Mouse (Mus musculus) adrenal gland, postnatal 10 days (tissue): ENCODE measurements around the gene Il2rb. TPM values are rescaled to one million over a fixed set of nuclear protein-coding genes. Genes with fewer than 3 reads are reported as not detected.

Experiments used
- DNase-seq: peaks from one replicate; pipeline ENCODE4 v3.0.0; 2021; ENCODE audit warnings: mixed read lengths
- total RNA-seq, 2 experiments: library from RNA; stranded (reverse); gene quantifications; 2 replicates each; pipeline ENCODE4 v1.2.3; 2021

The Il2rb gene
- total RNA-seq, 2 experiments from 2014 or later = 1.9 TPM

DNA sequence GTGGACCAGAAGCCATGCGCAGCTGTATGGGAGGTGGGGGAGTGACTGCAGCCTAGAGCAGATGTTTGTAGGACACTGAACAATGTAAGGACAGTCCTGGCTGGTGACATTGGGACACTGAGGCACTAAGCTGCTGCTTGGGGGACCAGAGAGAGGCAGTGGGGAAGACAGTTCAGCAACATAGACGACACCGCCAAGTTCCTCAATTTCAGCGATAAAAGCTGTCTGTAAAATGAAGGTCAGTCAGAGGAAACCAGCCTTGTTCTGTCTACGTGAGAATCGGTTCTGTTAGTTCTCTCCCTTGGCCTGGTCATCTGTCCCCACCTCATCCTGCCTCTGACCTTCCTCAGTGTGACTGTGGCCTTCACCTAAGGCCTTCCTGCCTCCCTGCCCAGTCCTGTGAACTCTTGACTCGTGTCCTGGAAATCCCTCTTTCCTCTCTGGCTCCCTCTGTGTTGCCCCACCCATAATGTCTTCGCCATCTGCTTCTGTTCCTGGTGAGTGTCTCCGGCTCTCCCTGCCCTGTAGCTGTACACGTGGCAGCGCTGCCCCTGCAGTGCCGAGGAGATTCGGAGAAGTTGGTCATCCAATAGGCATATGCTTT is 25.1 kb upstream of the Il2rb start:
- DNase-seq = peak; percentile 56

DNA sequence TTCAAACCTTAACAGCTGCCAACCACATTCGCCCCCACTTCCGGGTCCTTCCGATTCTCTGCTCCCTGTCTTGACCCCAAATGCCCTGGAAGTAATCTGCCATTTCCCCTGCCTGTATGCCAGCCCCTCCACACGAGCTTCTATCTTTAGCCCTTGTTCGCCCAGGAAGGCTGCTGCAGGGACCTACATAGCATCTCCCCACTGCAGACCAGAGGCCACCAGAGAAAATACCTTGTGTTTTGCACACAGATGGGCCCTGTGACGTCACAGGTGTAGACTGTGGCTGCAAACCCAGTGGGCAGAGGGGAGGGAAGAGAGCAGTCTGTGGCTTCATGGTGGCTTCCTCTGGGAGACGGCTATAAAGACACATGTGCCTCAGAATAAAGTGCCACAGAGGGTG is 23.1 kb upstream of the Il2rb start:
- no peak for DNase-seq

DNA sequence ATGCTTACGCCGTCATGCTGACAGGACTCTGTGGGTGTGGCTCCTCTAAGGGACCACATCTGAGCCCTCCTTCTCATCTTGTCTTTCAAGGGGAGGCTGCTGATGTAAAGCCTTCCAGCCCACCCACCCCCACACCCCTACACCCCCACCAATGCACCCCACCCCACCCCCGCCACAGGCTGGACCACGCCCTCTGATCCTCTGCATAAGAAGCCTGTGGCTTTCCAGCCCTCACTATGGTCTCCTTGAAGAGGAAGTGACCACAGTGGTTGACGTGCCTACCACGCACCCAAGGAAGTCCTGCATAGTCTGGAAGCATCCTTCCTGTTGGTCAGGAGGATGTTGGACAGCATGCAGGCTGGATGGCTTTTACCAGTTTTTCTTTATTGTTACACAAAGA is 20.7 kb upstream of the Il2rb start:
- no peak for DNase-seq

DNA sequence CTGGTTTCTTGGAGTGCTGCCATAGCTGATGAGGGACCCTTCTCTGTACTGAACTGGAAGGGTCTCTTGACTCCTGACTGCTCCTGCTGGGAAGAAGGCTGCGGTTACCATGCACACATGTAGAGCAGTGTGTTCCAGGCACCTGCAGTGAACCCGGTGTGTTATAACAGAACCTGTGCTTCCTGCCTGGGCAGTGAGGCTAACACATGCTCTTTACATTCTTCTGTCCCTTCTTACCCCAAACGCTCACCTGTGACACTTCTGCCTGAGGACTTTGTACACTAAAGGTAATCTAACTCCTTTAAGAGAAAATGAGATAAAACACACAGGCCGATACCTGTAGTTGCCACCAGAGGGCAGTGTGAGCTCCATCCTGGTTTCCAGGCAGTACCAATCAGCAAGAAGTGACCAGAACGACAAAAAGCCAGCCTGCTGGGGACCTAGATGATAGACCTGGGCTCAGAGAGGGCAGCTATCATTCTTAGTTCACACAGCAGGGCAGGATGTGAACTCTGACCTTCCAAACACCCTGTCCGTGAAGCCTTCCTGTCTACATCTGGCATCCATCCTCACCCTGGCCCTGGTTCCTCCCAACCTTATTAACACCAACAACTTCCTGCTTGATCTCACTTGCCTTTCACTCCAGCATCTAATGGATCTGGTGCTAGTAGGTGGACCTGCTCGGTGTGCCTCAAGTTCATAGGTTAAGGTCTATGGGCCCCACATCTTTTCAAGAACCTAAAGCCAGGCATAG is 19.5 kb upstream of the Il2rb start:
- DNase-seq = peak; percentile 88

DNA sequence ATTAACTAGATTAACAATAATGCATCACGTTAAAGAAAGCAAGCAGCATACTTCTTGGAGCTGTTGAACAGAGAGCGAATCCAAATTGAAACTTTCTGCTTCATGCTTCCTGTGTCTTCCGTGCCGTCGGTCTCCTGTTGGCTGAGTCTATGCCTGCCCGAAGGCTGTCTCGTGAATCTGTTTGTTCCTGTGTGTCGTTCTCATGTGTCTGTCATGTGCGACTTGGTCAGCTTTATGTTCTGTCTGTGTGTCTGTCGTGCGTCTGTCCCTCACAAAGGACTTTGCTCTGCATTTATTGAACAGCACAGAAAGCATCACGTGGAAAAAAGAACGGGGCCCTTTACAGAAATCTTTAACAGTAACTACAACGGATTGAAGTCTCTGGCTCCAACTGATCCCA is 17.9 kb upstream of the Il2rb start:
- DNase-seq = no peak

DNA sequence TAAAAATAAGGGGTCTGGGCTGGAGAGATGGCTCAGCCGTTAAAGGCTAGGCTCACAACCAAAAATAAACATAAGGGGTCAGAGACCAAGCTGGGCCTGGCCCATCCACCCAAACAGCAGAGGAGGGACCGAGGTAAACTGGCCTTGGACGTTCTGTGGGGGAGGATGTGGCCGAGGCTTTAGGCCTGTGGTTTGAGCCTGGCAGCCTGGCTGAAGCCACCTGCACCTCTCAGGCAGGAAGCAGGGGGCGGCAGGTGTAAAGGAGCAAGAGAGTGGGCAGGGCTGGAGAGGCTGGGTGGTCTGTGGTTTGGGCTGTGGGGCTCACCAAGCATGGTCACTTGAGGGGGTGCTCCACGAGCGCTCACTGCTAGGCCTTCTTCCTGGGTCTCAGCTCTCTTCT is 16.9 kb upstream of the Il2rb start:
- no peak for DNase-seq

DNA sequence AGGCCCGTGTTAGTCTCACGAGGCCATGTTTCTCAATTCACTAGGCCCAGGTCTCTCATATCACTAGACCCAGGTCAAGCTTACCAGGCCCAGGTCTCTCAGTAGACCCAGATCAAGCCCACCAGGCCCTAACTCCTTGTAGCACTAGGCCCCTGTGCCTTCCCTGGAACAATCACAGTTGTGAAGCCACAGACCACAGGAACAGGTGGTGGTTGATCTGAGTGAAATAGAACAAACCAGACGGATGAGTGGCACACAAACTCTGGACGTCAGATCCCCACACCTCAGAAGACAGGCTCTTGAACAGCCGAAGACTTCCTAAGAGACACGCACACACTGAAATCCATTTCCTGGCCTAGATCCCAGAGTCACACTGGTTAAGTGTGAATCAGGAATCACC is 15.7 kb upstream of the Il2rb start:
- no peak for DNase-seq

DNA sequence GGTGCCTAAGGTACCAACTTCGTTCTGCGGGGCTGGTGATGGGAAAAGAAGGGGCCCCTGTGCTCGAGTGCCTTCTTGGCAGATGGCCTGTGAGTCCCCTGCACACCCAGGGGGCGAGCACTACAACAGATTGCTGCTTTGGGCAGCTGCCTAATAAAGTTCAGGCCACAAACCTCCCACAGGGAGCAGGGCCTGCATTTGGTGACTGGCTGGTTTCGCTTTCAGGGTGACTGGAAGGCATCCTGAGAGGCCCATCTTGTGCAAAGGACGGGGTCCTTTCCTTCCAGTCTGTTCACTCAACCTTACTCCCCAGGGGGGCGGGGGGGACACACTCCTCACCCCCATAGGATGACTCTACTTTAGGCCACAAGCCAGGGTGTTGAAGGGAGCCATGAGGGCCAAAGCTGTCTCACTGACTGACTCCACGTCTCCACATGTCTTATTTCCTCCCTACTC is 15.1 kb upstream of the Il2rb start:
- DNase-seq = no peak

DNA sequence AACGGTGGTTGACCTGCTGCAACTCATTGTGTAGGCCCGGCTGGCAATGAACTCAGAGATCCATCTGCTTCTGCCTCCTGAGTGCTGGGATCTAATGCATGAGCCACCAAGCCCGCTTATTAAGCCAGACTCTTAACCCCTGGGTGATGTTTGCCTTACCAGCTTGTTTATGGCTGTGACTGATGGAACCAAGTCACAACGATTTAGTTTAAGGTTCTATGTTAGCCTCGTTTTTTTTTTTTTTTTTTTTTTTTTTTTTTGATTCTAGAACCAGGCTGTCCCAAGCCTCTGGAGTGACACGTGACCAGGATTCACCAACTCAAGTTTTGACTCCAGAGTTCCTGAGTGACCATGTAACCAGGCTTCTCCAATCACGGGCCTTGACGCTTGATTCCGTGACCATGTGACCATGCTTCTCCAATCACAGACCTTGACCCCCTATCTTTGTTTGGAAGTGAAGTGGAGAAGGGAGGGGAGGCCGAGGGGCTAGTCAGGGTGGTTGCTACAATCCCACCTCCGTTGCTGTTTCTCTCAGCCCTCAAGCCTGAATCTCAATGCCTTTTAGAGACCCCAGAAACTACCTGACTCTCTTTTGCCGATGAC is 14.3 kb upstream of the Il2rb start:
- no peak for DNase-seq

DNA sequence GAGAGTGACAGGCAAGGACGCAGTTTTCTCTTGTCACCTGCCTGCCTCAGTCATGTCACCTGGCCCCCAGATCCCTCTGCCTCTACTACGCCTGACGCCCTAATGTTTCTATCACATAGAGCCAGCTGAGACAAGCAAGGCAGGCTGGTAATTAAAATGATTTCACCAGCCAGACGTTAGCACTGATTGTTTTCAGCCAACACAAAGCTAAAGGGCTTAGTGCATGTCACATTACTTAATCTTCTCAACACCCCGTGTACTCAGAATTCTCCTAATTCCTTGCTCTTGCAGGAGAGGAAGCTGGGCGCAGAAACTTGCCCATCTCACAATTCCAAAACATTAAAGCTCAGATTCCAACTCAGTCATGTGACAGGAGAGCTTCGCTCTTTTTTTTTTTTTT is 13.4 kb upstream of the Il2rb start:
- no peak for DNase-seq

DNA sequence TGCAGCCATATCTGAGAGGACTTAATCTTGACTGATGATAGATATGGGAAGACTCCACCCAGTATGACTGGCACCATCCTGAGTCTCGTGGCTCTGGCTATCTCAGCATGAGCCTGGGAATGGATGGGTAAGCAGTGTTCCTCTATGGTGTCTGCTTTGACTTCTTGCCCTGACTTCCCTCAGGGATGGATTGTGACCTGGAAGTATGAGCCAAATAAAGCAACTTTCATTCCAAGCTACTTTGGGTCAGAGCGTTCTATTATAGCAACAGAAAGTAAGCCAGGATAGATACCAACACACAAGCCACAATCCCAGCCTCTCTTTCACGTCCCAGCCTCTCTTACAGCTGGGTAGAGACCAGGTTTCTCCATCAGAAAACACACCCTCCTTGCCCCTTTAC is 10.5 kb upstream of the Il2rb start:
- DNase-seq = no peak

DNA sequence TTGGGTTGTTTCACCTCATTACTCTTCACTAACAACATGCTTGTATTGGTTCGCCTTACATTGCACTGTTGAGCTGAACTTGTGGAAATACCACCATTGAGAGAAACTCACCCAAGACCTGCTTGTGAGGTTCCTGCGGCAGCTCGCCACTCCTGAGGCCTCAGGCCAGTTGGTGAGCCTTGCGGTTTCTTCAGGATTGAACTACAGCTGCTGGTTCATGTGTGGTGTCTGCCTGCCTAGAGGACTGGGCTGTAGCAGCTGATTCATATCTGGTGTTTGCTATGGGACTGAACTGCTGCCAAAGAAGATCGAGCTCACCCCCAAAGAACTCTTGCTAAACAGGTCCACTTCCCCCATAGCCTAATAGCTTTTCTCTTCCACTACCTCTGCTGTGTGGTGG is 9.7 kb upstream of the Il2rb start:
- DNase-seq = no peak

DNA sequence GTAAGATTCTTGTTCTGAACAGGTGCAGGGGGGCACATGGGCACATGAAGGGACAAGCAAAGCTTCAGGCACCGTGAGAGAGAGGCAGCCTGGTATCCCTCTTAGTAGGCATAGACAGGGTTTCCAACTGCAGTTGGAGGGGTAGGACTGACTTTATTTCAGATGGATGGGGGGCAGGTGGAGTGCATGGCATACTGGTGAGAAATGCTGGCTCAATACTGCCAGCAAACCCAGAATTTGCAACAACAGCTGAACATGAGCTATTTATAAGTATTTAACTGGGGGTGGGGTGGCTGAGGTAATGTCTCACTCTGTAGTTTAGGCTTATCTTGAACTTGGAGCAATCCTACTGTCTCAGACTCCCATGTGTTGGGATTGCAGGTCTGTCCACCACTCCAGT is 8.9 kb upstream of the Il2rb start:
- no peak for DNase-seq

DNA sequence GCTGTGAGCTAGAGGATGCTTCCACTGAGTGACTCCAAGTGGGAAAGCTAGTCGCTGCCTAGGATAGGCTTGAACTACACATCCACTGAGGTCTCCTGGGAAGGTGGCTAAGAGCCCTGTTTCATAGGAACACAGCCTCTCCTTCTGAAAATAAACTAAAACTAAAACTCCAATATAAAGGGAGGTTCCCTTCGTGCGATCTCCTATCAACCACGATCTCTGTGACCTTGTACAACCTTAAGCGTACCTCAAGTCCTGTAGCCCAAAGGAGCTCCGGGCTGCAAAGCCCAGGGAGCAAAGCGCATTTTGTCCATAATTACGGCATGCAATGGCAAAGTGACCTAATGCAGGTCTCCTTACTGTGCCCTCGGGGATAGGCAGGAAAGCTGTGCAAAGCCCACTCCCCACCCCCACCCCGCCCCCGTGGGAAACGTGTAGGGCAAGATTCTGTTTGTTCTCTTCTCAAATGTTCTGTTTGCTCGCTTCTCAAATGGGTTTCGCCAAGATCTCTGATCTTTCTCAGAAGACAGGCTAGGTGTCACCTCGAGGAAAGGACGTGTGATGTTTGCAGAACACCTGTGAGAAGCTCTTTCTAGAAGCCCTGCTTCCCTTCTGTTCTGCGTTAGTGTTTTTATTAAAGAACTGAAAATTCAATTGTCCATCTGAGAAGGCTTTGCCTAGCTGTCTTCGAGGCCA is 7.5 kb upstream of the Il2rb start:
- no peak for DNase-seq

DNA sequence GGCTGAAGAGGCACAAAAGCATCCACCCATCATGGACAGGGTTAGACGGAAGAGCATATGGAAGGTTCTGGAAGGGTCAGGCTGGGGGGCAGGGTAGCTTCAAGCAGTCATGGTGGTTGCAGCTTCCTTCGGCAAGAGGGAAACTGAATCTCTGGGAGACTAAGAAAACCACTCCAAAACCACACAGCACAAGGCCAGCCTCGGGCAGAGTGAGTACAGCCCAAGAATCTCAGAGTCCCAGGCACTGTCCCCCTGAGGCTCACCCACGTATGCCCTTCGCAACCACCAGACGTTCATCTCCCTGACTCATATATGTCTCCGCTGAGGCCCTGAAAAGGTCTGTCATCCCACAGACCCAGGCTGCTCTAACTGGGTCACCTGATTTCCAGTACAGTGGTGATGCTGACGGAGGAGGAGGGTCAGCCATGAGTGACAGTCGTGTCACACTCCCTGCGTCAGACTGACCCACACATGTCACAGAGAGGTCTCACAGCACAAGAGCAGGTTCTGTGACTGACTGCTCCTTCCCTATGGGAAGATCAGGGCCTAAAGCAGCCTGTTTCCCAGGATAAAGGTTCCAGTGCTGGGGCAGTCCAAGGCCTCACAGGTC is 1.6 kb downstream of the Il2rb start:
- DNase-seq = no peak

DNA sequence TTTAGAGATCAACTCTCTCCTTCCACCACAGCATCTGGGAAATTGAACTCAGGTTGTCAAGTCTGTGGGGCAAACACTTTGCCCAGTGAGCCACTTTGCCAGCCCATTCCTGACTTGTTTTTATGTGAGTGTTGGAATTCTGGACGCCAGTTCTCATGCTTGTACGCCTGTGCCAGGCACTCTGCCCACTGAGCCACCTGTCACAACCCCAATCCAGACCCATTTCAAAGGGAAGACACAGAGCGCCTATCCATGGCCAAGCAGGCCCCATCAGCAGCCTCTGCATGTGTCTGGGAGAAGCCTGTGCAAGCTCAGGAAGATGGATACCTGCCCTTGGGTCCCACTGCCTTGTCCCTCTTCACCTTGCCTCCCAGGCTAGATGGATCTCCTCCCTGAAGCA is 3.8 kb downstream of the Il2rb start:
- no peak for DNase-seq

DNA sequence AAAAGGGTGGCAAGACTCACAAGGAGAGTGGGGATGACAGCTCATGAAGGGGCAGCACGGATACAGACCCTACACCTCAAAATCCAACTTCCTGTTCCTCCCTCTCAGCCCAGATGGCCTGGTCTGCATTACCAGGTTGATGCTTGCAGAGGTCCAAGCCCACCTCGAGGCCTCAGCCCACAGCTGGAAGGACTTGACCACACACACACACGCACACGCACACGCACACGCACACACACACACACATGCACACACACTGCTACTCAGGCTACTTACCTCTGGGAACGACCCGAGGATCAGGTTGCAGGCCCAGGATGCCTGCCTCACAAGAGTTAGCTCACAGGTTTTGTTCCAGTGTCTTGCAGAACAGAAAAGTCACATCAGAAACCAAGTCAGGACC is 5.2 kb downstream of the Il2rb start:
- no peak for DNase-seq

DNA sequence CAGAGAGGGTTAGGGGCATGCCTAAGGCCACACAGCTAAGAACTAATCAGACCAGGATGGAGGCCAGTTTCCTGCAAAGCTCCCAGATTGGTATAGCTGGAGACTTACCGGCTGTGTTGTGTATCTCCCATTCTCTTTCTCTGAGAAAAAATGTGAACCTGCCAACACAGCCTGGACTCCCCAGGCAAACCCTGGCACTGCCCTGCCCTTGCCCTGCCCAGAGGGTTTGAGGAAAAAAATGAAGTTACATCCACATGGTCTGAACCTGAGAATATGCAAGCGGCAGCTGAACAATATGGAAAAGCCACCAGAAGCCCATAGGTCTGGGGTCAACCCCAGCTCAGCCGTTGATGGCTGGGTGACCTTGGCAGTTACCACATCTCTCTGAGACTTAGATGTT is 5.8 kb downstream of the Il2rb start:
- DNase-seq = no peak

DNA sequence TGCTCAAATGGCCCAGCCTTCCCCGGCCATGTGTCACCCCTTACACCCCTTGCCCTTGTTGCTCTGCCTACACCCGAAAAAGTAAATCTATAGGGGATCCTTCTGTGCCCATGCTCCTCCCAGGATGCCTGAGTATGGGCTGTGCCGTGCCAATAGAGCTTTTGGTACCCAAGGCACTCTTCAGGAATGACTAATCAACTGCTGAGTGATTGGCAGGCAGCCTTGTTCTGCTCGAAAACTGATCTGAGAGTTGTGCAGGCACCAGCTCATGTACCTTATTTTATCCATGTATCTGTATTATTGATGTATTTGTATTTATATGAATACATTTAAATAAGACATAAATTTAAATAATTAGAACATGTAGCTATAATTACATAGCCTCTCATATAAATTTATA is 8.0 kb downstream of the Il2rb start:
- no peak for DNase-seq

DNA sequence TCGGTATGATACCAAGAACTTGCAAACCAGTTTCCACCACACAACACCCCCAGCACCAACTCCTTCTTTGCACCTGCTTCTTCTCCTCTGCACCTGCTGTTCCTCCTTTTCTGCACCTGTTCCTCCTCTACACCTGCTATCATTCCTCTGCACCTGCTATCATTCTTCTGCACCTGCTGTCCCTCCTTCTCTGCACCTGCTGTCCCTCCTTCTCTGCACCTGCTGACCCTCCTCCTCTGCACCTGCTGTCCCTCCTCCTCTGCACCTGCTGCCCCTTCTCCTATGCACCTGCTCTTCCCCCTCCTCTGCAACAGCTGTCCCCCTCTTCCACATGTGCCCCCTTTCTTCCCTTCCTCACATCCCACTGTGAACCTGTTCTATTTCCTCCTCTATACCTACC is 8.5 kb downstream of the Il2rb start:
- DNase-seq = no peak

DNA sequence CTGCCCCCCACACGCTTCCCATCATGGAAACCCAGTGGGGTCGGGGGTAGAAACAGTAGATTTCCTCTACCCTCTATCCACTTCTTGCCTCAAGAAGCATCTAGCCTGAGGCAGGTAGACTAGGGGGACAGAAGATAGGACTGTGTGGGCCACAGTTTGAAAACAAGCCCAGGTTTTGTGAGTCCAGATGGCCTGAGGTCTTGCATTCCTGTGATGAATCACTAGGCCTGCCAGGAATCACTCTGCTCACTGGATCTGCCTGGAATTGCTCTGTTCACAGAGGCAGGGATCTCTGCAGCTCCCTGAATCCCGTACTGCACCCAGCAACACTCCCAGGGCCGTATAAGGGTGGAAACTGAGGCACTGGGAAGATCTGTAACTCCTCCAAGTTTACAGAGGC is 11.8 kb downstream of the Il2rb start:
- no peak for DNase-seq

DNA sequence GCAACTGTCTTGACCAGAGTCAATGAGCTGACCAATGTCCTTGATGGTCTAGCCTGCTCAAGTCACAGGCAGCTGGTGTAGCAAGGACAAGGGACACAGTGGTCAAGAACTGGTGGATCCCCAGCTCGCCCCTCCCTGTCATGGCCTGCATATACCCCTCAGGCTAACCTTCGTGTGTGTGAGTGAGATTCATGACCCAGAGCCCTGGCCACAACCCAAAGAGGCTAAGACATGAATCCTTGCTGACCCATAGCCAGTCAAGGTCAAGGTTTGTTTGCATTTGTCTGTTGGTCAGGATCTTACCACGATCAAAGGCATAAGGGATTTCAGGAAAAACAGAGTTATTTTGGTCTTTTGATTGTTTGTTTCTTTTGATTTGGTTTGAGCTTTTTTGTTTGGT is 12.6 kb downstream of the Il2rb start:
- peak; percentile 43 for DNase-seq

DNA sequence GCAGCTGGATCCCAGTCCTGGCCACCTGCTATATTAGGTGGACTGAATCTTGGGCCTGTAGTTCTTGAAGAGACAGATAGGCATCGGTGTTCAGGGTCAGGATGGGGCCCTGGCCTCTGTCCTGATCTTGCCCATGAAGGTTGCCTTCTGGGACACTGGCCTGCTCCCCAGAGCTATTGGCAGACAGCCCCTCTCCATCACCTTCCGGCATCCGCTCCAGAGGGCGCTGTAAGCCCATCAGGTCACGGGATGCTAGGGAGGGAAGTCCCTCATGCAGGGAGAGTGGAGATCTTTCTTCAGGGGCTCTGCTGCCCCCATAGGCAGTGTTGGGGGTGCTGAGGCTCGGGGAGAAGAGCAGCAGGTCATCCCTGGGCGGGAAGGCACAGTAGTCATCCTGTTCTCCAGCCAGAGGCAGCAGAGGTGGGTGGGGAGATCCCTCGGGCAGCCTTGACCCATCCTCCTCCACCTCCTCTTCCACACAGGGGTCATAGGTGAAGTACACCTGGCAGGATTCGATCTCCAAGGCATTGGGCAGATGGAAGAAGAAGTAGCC is 13.5 kb downstream of the Il2rb start:
- DNase-seq = no peak
